Mouse (Mus musculus): ENCODE measurements around the gene Lrrc7. TPM values are rescaled to one million over a fixed set of nuclear protein-coding genes. Genes with fewer than 3 reads are reported as not detected.

Lrrc7 gene
- polyA plus RNA-seq, 1 experiment = not detected

DNA sequence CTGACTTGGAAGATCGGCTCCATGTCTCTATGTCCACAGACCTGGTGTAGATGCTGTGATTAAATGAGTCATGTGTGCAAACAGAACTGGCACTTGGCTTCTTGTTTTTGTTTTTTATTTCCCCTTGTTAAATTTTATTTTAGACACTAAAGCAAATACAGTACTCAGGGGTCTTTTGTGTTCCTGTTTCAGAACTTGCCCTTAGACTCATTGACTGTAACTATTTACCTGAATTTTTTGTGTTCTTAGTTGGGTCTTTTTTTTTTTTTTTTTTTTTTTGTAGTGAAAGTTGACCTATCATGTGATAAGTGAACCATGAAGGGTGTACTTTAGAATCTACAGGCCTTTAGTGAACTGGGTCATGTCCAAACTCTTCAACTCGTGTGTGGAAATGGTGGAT, 521.3 kb downstream of the Lrrc7 start:
- 57% methylated on average over 2 of the region's 2 CpGs for WGBS
- Histone ChIP-seq H3K4me3 (ENCODE audit: insufficient read depth, low read depth, low read length) (no peak overlapping the region), H3K4me1 (ENCODE audit: control insufficient read depth, insufficient read depth, low read length) (no peaks in the 10 kb centered on the region)

GRCm38 (mm10) chr3:158038106-158038505, 523.9 kb downstream of the Lrrc7 start:
- no peaks in the 10 kb centered on the region for H3K4me1 ChIP-seq (ENCODE audit: control insufficient read depth, insufficient read depth, low read length)
- WGBS = 78% methylated on average over 3 of the region's 3 CpGs
- TF ChIP-seq CTCF (IDR thresholded peaks at IDR 0.05; ENCODE audit: insufficient read depth, low read depth, low read length) (no peak), POLR2A (IDR thresholded peaks at IDR 0.05; ENCODE audit: insufficient read depth, low read depth, low read length) (no peak)
- no peak overlapping the region for H3K27ac ChIP-seq (ENCODE audit: insufficient read depth, low read depth, low read length)
- no peak overlapping the region for H3K4me3 ChIP-seq (ENCODE audit: insufficient read depth, low read depth, low read length)

More for the DNA sequence above, 521.3 kb downstream of the Lrrc7 start:
- no peak overlapping the region for H3K27ac ChIP-seq (ENCODE audit: insufficient read depth, low read depth, low read length)
- TF ChIP-seq POLR2A (IDR thresholded peaks at IDR 0.05; ENCODE audit: insufficient read depth, low read depth, low read length) = no peak
- no peak for TF ChIP-seq CTCF (IDR thresholded peaks at IDR 0.05; ENCODE audit: insufficient read depth, low read depth, low read length)

GRCm38 (mm10) chr3:158036329-158036988, 525.6 kb downstream of the Lrrc7 start, which contains the start of the genes Srsf11 and Lrrc40:
Gene Srsf11 (minus strand): TSS chr3:158036639.
Gene Lrrc40 (plus strand): TSS chr3:158036662.
- Histone ChIP-seq H3K27ac (ENCODE audit: insufficient read depth, low read depth, low read length) (peak within 1 kb of the TSS; percentile 81), H3K4me3 (ENCODE audit: insufficient read depth, low read depth, low read length) (peak within 1 kb of the TSS; percentile 95), H3K4me1 (ENCODE audit: control insufficient read depth, insufficient read depth, low read length) (no peaks in the 10 kb centered on the region)
- TF ChIP-seq CTCF (IDR thresholded peaks at IDR 0.05; ENCODE audit: insufficient read depth, low read depth, low read length) = no peak
- peak; percentile 56 for TF ChIP-seq POLR2A (IDR thresholded peaks at IDR 0.05; ENCODE audit: insufficient read depth, low read depth, low read length)
- under 1% methylated on average over 55 of the region's 55 CpGs for WGBS

- TF ChIP-seq POLR2A (IDR thresholded peaks at IDR 0.05; ENCODE audit: insufficient read depth, low read depth, low read length) (no peak), CTCF (IDR thresholded peaks at IDR 0.05; ENCODE audit: insufficient read depth, low read depth, low read length) (no peak)
- Histone ChIP-seq H3K4me3 (ENCODE audit: insufficient read depth, low read depth, low read length) (peak overlapping the region; percentile 95), H3K4me1 (ENCODE audit: control insufficient read depth, insufficient read depth, low read length) (no peaks in the 10 kb centered on the region), H3K27ac (ENCODE audit: insufficient read depth, low read depth, low read length) (peak overlapping the region; percentile 81)
- WGBS = 2% methylated on average over 11 of the region's 11 CpGs
Measured at GRCm38 (mm10) chr3:158035866-158036265, 526.2 kb downstream of the Lrrc7 start.

All from olfactory bulb, adult 2 months (tissue).